Mouse (Mus musculus) heart, adult 8-10 months (tissue): ENCODE data around the gene Sos1. TPM values are rescaled to one million over a fixed set of nuclear protein-coding genes. Genes with fewer than 3 reads are reported as not detected.
A peak's percentile ranks its signal among the peaks of the same experiment; 100 is the strongest.
"Not testable (repeated sequence)": the region's sequence is repeated elsewhere in the genome, so short reads cannot be mapped to it uniquely, and the experiment has no call there.

Experiments used
- DNase-seq: peaks from one replicate; pipeline ENCODE4 v3.0.0; 2022; ENCODE audit warnings: low spot score
- total RNA-seq, 4 experiments: library from RNA; stranded (reverse); gene quantifications; 2 replicates each; pipeline ENCODE4 v1.2.4; 2022

Gene Sos1
- total RNA-seq, 4 experiments from 2014 or later = 10.6 to 13.2 (median 12.2) TPM

DNA sequence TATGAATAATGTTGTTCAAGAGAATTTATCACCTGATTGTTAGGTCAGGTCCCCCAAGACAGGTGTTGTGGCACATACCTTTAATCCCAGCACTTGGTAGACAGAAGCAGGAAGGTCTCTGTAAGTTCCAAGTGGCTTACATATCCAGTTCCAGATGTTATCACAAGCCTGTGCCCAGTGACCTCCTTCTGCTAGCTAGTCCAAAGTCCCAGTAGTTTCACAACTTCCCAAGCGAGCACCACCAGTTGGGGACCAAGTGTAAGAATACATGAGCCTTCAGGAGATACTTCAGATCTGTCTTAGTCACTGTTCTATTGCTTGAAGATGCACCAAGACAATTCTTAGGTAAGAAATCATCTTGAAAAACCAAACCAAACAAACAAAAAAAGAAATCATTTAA is 13.6 kb upstream of the Sos1 start:
- no peak for DNase-seq

DNA sequence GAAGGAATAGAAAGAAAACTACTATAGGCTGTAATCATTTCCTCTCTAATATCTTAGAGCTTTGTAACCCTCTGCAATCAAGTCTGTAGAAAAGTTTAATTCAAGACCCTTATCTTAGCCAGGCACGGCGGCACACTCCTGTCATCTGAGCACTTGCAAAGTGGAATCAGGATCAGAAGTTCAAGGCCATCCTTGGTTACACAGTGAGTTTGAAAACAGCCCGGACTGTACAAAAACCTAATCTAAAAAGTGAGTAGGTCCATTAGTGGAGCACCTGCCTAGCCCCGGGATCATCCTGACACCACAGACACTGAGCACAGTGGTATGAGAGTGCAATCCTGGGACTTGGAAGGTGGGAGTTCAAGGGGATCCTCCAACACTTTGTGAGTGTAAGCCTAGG is 12.6 kb upstream of the Sos1 start:
- no peak for DNase-seq

DNA sequence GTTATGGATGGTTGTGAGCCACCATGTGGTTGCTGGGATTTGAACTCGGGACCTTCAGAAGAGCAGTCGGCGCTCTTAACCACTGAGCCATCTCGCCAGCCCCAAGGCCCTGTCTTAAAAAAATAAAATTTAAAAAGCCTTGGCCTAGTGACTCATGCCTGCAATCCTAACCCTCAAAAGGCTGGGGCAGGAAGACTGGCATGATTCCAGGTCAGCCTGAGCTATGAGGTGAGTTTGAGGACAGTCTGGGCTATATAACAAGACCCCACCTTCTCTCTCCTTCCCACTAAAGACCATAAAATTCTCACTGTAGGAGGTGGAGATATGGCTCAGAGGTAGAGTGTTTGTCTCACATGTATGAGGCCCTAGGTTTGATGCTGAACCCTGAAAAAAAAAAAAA is 12.0 kb upstream of the Sos1 start:
- no peak for DNase-seq

DNA sequence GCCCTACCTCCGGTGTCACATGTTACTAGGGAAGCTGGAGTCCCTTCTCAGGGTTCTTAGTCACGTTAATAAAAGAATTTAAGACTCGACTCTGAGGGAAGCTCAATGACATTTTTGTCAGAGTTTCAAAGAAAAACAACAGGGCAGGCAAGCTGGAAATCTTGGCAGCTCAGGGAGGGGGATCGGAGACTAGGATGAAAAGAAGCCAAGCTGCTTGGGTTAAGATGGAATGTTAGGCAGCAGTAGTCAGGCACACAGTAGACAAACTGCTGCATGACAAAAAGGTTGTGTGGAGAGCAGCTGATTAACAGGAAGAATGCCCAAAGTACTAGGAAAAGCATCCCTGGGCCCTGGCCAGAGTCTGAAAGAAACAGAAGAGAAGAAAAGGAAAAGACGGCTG is 9.9 kb upstream of the Sos1 start:
- no peak for DNase-seq

DNA sequence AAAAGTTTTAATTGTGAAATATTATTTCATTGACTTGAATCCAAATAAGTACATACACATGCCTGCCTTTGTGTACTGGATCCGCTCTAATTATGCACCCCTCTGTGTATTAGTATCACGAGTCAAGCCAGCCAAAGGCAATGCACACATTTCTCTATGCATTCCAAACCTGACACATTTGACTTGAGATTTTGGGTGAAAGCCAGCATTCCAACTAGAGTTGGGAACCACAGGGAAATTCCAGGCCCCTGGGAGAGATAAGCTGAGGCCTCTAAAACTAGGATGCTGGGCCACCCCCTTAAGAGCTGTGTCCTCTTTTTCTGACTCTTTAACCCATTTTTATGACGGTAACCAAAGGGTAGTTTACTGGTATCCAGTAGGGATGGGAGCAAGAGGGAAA is 8.7 kb upstream of the Sos1 start:
- no peak for DNase-seq

DNA sequence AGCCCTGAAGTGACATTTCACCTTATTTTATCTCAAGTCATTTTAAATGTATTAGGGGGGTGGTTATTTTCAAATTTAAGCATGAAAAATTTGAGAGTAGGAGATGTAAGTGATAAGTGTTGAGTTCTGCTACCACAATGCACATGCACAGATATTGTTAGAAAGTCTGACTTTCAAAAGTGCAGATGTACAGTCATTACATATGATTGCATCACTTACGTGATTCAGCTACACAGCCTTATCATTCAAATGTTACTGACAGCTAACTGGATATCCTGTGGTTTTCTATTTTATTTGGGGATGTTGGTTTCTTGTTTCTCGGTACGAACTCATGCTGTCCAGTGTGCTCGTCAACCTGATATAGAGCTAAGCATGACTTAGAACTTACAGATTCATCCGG is 4.9 kb upstream of the Sos1 start:
- DNase-seq = no peak

DNA sequence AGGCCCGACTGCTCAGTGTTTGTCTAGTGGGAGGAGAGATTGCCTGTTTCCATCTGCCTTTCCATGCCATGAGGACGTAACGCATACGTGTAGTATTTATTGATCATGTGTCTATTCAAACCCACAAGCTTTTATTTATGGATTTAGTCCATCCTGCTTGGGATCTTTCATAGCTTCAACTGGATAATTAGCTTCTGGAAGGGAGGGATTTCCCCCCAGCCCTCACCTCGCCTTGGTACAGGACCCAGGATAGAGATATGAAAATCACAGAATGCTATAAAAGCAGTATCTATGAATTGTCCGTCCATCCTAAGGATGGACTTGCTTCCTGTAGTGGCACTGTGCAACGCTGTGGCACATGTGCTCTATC is 587 bp upstream of the Sos1 start:
- no peak for DNase-seq

DNA sequence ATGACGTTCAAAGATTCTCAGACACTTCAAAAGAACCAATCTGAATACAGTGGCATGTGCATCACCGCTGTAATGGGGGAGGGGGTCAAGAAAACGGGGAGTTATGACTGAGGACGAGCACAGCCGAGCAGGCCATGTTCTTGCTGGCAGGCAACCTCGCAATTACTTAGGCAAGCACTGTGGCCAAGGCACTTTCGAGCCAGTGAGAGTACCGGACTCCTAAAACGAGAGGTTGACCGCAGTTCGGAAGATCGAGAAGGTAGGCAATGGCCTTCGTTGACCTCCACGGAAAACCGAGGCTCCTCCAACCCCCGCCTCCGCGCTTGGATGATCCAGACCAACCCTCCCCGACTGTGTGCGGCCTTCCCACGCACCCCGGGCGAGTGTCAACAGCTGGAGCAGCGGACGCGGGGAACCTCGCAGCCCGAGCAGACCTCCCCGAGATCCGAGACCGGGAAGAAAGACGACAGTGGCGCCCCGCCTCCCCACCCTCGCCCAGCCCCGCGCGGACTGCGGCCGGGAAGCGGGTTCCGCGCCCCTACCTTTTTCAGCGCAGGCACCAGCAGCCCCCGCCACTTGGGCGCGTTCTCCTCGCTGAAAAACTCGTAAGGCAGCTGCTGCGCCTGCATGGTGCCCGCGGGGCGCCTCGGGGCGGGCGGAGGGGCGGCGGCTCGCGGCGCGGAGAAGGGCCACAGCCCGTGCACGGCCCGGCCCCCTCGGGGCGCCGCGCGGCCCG is 790 bp downstream of the Sos1 start:
- DNase-seq = peak; percentile 44

DNA sequence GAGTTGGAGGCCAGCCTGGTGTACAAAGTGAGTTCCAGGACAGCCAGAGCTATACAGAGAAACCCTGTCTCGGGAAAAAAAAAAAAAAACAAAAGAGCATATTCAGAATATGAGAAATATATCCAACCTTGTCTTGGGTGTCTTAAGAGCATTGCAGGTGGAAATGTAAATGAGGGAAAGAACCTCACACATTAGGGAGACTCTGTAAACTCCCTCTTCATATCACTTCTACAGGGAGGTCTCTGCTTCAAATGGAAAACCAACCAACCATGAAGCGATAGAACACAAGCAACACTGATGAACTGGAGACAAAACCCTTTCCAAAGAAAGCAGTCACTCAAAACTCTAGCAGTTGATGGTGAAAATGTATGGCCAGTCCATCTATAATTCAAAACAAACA is 2.6 kb downstream of the Sos1 start:
- no peak for DNase-seq

DNA sequence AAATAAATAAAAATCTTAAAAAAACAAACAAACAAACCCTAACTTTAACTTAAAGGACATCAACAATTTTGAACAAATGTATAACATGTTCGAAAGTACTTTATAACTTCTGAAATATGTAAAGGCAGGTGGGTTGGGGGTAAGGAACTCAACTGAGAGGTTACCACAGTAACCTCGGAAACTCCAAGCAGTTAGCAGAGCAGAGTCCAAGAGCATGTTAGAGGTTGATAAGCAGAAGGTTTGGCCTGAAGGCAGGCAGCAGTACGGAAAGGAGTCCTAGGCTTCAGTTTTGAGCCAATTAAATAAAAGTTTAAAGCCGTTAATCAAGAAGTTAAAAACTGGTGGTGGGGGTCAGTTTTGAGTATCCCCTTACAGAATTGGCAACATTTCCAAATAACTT is 3.8 kb downstream of the Sos1 start:
- DNase-seq = no peak

DNA sequence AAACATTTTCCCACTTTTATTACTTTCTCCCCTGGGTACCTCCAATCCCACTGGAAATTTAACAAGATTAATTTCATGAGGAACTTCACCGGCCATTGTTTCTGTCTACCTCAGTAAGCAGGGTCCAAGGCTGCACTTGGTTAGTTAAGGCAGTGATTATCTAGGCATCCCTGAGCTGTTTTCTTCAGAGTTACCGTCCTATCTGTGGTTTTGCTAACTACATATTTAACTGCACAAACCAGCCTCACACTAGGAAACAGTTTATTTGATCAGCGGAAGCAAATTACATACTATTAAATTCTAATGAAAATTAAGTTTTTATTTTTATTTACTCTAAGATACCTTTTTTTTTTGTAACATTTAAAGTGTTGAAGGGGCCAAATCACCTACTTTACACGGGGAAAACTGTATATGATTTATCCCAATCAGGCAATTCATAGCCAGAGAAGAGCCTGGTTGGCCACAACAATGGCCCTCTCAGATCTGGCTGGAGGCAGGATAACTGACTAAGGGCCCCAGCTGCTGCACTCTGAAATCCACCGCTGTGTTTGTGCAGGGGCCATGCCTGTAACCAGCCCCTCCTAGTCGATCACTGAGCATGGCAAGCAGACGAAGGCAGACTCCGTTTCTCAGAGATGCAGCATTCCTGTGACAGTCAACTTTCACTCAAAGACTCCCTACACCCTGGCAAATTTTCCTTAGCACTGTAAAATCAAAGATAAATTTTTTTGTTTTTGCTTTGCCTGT is 9.0 kb downstream of the Sos1 start:
- DNase-seq = no peak

DNA sequence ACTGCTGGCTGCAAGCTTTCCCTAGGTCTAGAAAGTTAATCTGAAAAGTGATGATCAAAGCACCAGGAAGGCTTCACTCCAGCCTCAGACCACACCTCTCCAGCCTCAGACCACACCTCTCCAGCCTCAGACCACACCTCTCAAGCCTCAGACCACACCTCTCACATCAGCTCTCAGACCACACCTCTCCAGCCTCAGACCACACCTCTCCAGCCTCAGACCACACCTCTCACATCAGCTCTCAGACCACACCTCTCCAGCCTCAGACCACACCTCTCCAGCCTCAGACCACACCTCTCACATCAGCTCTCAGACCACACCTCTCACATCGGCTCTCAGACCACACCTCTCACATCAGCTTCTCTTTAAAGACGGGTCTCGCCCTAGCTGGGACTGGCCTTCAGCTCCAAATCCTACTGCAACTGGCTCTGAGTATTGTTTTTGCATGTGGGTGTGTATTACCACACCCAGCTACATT is 11.8 kb downstream of the Sos1 start:
- DNase-seq = not testable (repeated sequence)

DNA sequence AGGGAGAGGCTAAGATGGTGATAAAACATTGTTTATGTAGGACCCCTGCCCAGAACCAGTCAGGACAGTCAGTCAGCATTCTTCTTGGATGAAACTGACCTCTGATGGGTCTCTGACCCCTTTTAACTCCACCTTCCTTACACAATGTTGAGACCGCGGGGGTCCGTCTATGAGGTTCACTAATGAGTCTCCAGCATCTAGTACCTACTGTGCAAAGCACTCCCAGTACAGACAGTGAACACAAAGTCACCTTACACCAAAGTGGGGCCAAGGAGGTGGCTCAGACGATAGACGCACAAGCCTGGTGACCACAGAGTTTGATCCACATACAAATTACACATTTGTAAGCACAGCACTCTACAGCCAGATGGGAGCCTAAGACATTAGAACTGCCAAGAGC is 20.0 kb downstream of the Sos1 start:
- no peak for DNase-seq

DNA sequence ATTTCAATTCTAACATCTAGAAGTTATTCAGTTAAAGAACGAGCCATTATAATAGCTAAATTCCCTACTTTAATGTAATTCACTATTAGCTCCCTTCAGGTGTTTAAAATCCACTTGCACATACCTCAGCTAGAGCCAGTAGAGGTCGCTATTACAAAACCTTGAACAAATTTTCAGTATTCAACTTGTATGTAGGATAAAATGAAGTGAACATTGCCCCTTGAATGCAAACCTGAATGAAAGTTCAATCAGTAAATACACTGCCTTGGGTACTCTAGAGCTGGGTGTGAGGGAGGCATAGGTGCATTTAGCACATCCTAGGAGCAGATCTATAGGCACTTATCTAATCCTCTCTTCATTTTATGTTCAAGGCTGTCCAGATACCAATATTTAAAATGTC is 24.6 kb downstream of the Sos1 start:
- DNase-seq = peak; percentile 48

DNA sequence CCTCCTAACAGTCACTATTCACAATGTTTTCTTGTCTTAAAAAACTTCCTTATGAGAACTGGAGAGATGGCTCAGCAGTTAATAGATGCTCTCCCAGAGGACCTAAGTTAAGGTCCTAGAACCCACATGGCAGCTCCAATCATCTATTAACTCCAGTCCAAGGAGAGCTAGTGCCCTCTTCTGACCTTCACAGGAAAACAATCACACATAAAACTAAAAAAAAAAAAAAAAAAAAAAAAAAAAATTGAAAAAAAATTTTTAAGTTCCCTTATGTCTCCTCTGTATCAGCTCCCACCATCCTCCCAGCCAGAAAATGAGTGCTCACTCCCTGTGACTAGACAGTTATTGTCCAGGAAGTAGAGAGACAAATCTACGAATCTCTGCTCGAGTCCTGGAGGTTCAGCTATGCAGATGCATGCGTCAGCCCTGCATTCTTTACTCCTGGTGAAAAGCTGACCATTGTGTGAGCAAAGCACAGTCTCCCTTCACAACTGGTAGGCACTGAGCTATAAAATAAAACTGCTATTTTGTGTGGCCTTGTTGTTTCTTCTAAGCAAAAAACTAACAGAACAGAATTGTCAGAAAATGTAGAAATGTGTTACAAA is 29.7 kb downstream of the Sos1 start:
- no peak for DNase-seq

DNA sequence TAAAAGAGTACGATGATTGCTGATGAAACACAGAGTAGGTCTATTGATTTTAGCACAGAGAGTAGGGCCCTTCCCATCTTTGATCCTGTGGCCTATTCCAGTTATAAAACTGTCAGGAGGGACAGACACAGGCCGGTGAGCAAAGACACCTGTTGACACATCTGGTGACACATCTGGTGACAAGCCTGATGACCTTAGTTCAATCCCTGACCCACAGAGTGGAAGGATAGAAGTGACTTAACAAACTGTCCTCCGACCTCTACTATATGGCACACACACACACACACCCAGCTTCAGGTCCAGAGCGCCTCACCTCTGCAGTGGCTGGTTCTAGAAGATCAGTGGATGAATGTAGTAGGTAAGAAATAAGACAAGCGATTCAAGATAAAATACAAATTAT is 33.8 kb downstream of the Sos1 start:
- no peak for DNase-seq

DNA sequence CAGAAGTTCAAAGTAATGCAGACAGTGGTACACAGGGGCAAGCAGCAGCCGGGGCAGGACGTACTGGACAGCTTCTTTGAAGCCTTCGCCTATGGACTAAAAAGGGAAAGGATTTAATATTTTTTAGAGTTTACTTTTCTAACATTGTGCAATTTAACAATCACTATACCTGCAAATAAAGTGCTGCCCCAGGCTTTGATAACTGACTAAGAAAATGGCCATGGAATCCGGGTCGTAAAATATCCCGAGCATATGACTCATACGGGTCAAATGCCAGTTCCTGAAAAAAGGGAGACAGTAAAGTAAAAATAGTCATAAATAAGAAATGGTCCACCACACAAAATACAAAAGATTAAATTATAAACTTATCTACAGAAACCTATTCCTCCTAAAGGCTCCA is 34.8 kb downstream of the Sos1 start:
- no peak for DNase-seq

DNA sequence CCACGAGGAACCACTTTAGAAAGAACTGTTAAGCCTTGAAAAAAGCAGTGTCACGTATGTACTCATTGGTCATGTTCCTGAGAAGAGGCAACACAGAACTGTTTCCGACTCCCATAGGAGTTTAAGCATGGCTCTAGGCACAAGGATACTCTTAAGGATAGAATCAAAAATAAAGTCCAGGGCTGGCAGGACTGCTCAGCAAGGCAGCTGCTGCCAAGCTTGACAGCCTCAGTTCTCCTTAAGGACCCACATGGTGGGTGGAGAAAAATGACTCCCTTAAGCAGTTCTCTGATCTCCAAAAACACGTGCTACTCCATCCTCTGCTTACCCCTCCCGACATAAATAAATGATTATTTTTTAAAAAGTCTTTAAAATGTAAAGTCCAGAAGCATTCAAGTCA is 44.6 kb downstream of the Sos1 start:
- no peak for DNase-seq

DNA sequence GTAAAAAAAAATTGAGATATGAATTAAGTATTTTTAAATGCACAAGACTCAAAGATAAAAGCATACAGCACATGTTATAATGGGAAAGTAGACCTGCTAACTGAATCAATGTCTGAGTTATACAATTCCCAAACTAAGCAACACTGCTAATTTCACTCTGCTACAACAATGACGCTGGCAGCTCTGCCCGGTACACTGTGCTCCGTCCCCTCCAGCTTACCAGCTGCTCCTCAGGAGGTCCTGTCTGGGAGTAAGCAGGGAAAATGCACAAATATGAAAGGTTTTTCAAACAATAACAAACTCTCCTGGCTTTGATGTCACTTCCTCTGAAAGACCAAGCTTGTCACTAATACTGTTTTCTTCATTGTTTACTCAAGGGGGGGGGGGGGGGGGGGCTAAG is 45.8 kb downstream of the Sos1 start:
- DNase-seq = no peak

DNA sequence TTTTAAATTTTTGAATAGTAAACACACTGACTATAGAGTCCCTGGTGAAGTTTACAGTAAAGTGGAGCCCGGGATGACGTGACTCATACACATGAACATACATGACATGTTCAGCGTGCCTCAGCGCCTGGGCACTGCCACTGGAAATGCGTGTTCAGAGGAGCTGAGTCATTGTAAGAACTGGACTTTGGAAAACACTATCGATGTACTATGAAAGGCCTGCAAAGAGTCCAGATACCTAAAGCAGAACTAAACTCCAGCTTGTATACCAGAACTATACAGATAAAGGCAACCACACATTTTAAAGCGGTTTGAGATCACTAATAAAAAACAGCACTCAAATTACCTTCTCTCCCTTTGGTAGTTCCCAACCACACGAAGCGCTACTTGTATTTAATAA is 48.3 kb downstream of the Sos1 start:
- DNase-seq = peak; percentile 16

DNA sequence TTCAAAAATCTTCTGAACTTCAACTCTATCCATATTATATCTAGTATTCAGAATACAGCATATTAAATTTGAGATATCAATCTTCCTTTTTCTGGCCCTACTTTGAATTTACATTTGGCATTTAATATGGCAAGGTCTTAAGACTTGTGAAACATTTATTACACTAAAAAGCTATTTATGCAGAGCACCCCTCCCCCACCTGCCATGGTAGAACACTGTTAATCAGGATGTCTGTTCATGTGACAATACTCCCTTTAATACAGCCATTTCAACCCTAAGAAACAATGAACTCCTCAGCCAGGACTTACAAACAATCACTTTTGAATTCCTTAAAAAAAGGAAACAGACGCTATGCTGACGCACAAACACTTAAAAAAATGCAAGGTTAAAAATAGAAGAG is 52.3 kb downstream of the Sos1 start:
- peak; percentile 36 for DNase-seq

DNA sequence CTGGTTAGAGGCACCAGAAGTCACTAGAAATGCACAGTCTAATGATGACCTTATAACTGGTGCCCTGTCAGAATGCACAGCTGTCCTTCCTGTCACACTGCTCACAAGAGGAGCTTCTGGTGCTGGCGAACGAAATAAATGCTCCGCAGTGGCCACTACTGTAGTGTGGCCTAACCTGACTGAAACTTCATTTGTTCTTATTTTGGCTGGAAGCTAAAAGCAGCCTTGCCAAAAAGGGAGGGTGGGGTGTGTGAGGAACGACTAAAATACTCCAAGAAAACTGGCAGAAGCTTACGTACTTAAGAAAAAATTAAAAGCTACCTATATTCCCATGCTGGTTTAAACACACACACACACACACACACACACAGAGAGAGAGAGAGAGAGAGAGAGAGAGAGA is 53.4 kb downstream of the Sos1 start:
- DNase-seq = peak; percentile 50

DNA sequence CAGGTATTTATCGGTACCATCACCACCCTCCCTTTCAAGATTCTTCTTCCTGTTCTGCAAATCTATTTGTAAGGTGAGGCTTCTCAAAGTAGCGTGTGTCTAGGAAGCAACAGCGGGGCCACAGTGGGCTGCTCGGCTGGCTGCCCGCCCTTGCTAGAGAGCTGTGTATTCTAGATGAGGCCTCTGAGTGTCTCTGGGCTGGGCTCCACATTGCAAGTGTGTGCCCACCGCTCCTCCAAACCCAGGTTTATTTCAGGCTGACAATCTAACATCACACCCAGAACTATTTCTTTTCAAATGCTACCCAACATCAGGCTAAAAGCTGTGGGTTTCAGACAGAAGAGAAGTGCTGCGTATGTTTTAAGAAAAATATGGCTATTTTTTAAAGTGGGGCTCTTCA is 54.1 kb downstream of the Sos1 start:
- DNase-seq = no peak
